Mouse (Mus musculus) lung, postnatal 4 days (tissue): ENCODE data around the gene Lemd2.

Experiments used
- DNase-seq, 2 experiments: peaks; one replicate each; pipeline ENCODE4 v3.0.0; 2021

Gene Lemd2

GRCm38 (mm10) chr17:27183667-27184292, 20.5 kb downstream of the Lemd2 start:
- DNase-seq: no peak

GRCm38 (mm10) chr17:27182401-27182800, 21.9 kb downstream of the Lemd2 start:
- DNase-seq: no peak

GRCm38 (mm10) chr17:27181666-27182065, 22.6 kb downstream of the Lemd2 start:
- DNase-seq: peak; percentile 49 to 62

- DNase-seq: no peak
Measured at GRCm38 (mm10) chr17:27179681-27180280, 24.5 kb downstream of the Lemd2 start.

GRCm38 (mm10) chr17:27178427-27179177, 25.7 kb downstream of the Lemd2 start:
- DNase-seq: no peak

- peak in 1 of 2 experiments; percentile 51 for DNase-seq
Measured at GRCm38 (mm10) chr17:27178019-27178418, 26.2 kb downstream of the Lemd2 start.

GRCm38 (mm10) chr17:27176754-27177153, 27.5 kb downstream of the Lemd2 start:
- no peak for DNase-seq

- DNase-seq: no peak
Measured at GRCm38 (mm10) chr17:27176287-27176686, 28.0 kb downstream of the Lemd2 start.

- no peak for DNase-seq
Measured at GRCm38 (mm10) chr17:27175196-27175874, 28.9 kb downstream of the Lemd2 start.

- peak; percentile 43 to 53 for DNase-seq
Measured at GRCm38 (mm10) chr17:27173715-27174114, 30.6 kb downstream of the Lemd2 start.

- no peak for DNase-seq
Measured at GRCm38 (mm10) chr17:27172459-27172858, 31.8 kb downstream of the Lemd2 start.

- no peak for DNase-seq
Measured at GRCm38 (mm10) chr17:27171121-27171520, 33.1 kb downstream of the Lemd2 start.

GRCm38 (mm10) chr17:27169952-27170695, 34.1 kb downstream of the Lemd2 start:
- DNase-seq: no peak

GRCm38 (mm10) chr17:27168569-27168968, 35.7 kb downstream of the Lemd2 start:
- no peak for DNase-seq

GRCm38 (mm10) chr17:27167545-27167944, 36.7 kb downstream of the Lemd2 start, which contains the start of gene Ip6k3:
TSS of gene Ip6k3 (minus strand) at chr17:27167795.
- peak in 1 of 2 experiments; percentile 37 for DNase-seq

GRCm38 (mm10) chr17:27166901-27167300, 37.4 kb downstream of the Lemd2 start:
- DNase-seq: no peak

- peak in 1 of 2 experiments; percentile 42 for DNase-seq
Measured at GRCm38 (mm10) chr17:27165054-27165773, 39.1 kb downstream of the Lemd2 start.

- peak in 1 of 2 experiments; percentile 48 for DNase-seq
Measured at GRCm38 (mm10) chr17:27160905-27161304, 43.4 kb downstream of the Lemd2 start.

- DNase-seq: no peak
Measured at GRCm38 (mm10) chr17:27159169-27159568, 45.1 kb downstream of the Lemd2 start.

- no peak for DNase-seq
Measured at GRCm38 (mm10) chr17:27158439-27158838, 45.8 kb downstream of the Lemd2 start.

GRCm38 (mm10) chr17:27155752-27156151, 48.5 kb downstream of the Lemd2 start:
- DNase-seq: no peak

- no peak for DNase-seq
Measured at GRCm38 (mm10) chr17:27154881-27155280, 49.4 kb downstream of the Lemd2 start.
